Comparison of ENCODE assay signal across 8 mouse cellular contexts in the genomic region with DNA sequence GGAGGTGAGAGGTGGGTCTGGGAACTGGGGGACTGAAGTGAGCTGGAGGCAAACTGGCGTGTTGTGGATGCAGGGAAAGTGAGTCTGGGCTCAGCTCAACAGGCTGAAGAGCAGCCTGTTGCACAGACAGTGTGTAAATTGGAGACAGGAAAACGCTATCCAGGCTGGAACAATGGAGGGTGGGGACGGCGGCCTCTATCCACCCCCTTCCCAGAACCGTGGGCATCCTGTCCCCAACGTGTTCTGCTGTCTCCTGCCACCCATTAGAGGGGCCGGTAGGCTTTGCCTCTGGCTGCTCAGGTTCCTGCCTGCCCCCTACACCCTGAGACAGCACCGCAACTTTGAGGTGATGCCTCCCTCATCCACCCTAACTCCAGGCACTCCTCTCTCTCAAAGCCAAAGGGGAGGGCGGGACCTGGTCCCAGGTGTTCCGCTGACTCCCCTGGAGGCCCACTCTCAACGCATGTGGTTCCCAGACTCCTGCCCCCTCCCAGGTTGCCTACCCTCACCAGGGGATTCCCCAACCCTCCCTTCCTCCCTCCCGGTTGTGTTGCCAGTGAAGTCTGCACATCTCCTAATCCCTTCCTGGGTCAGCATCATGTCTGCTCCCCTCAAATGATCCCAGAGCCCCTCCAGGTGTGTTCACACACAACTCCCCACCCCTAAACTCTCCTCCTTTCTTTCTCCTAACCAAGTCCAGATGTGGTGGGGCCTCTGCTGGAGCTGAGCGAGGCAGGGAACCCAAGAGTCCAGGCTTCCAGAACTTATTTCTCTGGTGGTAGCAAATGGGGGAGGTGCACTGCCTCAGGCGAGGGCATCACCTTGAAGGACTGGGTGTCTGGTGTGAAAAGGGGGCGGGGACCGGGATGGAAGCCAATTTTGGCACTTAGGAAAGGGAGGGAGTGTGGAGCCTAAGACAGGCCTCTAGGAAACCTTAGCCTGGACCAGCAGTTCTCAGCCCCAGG. TPM values are rescaled to one million over a fixed set of nuclear protein-coding genes. Genes with fewer than 3 reads are reported as not detected.
DNase-seq lines count a peak whose midpoint lies in the region; ATAC-seq lines count a peak whose summit lies in the region.

No protein-coding gene starts in this region.

- peak; percentile 91 for DNase-seq in ES-CJ7 (ENCODE audit: low read depth, low spot score)
- DNase-seq in embryonic facial prominence, embryonic 10.5 days (ENCODE audit: low spot score) = peak; percentile 57
- peak; percentile 56 to 71 for DNase-seq in heart, postnatal 14 days
- peak; percentile 77 to 81 for DNase-seq in kidney, postnatal 4 days
- DNase-seq in midbrain, embryonic 14.5 days = peak; percentile 18
- no peak for DNase-seq in cerebellum, adult 11-12 months
- DNase-seq in layer of hippocampus, adult 8-10 months (ENCODE audit: low spot score in 2 of 2) = no peak

- peak overlapping the region; percentile 3; the same call in 1 of the 2 replicates for H3K9ac ChIP-seq in midbrain, embryonic 14.5 days (replicated peaks; ENCODE audit: low read length)

- peaks cover 61% of the 10 kb centered on the region for H3K4me1 ChIP-seq in embryonic facial prominence, embryonic 10.5 days
- H3K4me1 ChIP-seq in midbrain, embryonic 14.5 days (ENCODE audit: control insufficient read depth, insufficient read depth, low read length) = peaks cover 29% of the 10 kb centered on the region

- H3K4me2 ChIP-seq in midbrain, embryonic 14.5 days (ENCODE audit: low read length) = peak overlapping the region; percentile 90

- ATAC-seq in midbrain, embryonic 14.5 days (ENCODE audit: low FRiP score, low TSS enrichment) = no peak
- no peak for ATAC-seq in megakaryocyte, adult 5-6 weeks (ENCODE audit: poor library complexity, severe bottlenecking)

- no peaks in the 10 kb centered on the region for H3K27me3 ChIP-seq in embryonic facial prominence, embryonic 10.5 days (replicated peaks; ENCODE audit: low read depth, poor library complexity, severe bottlenecking)
- peaks cover 8% of the 10 kb centered on the region; the same call in 1 of the 2 replicates for H3K27me3 ChIP-seq in midbrain, embryonic 14.5 days (ENCODE audit: control insufficient read depth, insufficient read depth, low read length)

- WGBS in embryonic facial prominence, embryonic 10.5 days = 10% methylated on average over 16 of the region's 16 CpGs
- WGBS in midbrain, embryonic 14.5 days = 21% methylated on average over 16 of the region's 16 CpGs

- H3K36me3 ChIP-seq in embryonic facial prominence, embryonic 10.5 days (replicated peaks) = peaks cover 52% of the 10 kb centered on the region
- H3K36me3 ChIP-seq in midbrain, embryonic 14.5 days (ENCODE audit: control insufficient read depth, insufficient read depth, low read length) = 0 out of 2 replicates have a peak, but pooled peaks cover 7% of the 10 kb centered on the region

- intact Hi-C loops in heart, postnatal 14 days (cut with DNase I) = loop anchor here (2.0 kb wide), 2 partner anchors 13 to 23 kb away; no protein-coding TSS in a partner anchor

- H3K9me3 ChIP-seq in embryonic facial prominence, embryonic 10.5 days = no peaks in the 10 kb centered on the region
- H3K9me3 ChIP-seq in midbrain, embryonic 14.5 days (ENCODE audit: control insufficient read depth, low read length) = no peaks in the 10 kb centered on the region

- peak overlapping the region; percentile 96 for H3K4me3 ChIP-seq in embryonic facial prominence, embryonic 10.5 days
- peak overlapping the region; percentile 55 for H3K4me3 ChIP-seq in midbrain, embryonic 14.5 days (replicated peaks; ENCODE audit: low read depth, low read length)

- H3K27ac ChIP-seq in embryonic facial prominence, embryonic 10.5 days (replicated peaks) = peak overlapping the region; percentile 99
- H3K27ac ChIP-seq in midbrain, embryonic 14.5 days (replicated peaks; ENCODE audit: low read depth, low read length) = no peak overlapping the region

RNA-seq across cellular contexts. Expression of gene Ephb4, which starts 2.4 kb away (rescaled TPM):
- 53.6 and 56.8 TPM in 2 replicates for polyA plus RNA-seq in embryonic facial prominence, embryonic 10.5 days (2016; fragmentation: Nextera tagmentation; extraction: Ambion mirVana)
- 10 to 100 TPM; 77.5 to 83.7 TPM for total RNA-seq in heart, postnatal 14 days (2021)
- polyA plus RNA-seq in midbrain, embryonic 14.5 days (2014; fragmentation: Nextera tagmentation; extraction: Ambion mirVana) = 3.4 and 8.5 TPM in 2 replicates
- 0.16 TPM in 1 of 2 replicates, not detected in the other for total RNA-seq in megakaryocyte, adult 5-6 weeks (2015)
- total RNA-seq in megakaryocyte, adult 5-6 weeks (2017) = not detected in 2 replicates
- 1 to 10 TPM; 5.6 to 7.2 (median 5.9) TPM for total RNA-seq in layer of hippocampus, adult 8-10 months (2022)

RNA-seq across cellular contexts. Expression of gene Slc12a9, which starts 18.9 kb away (rescaled TPM):
- polyA plus RNA-seq in embryonic facial prominence, embryonic 10.5 days (2016; fragmentation: Nextera tagmentation; extraction: Ambion mirVana) = 12.6 and 13.4 TPM in 2 replicates
- total RNA-seq in heart, postnatal 14 days (2021) = 1 to 10 TPM; 3.8 to 5.4 TPM
- 17.1 and 18.6 TPM in 2 replicates for polyA plus RNA-seq in midbrain, embryonic 14.5 days (2014; fragmentation: Nextera tagmentation; extraction: Ambion mirVana)
- total RNA-seq in megakaryocyte, adult 5-6 weeks (2015) = 12.8 and 13.4 TPM in 2 replicates
- 20.9 and 21.6 TPM in 2 replicates for total RNA-seq in megakaryocyte, adult 5-6 weeks (2017)
- 10 to 100 TPM; 25.6 to 37.8 (median 32.0) TPM for total RNA-seq in layer of hippocampus, adult 8-10 months (2022)

RNA-seq across cellular contexts. Expression of gene Trip6, which starts 38.1 kb away (rescaled TPM):
- polyA plus RNA-seq in embryonic facial prominence, embryonic 10.5 days (2016; fragmentation: Nextera tagmentation; extraction: Ambion mirVana) = 73.1 and 76.2 TPM in 2 replicates
- 10 to 100 TPM; 14.2 to 14.3 TPM for total RNA-seq in heart, postnatal 14 days (2021)
- 12.0 and 12.9 TPM in 2 replicates for polyA plus RNA-seq in midbrain, embryonic 14.5 days (2014; fragmentation: Nextera tagmentation; extraction: Ambion mirVana)
- total RNA-seq in megakaryocyte, adult 5-6 weeks (2015) = 4.1 and 4.2 TPM in 2 replicates
- 2.1 and 2.9 TPM in 2 replicates for total RNA-seq in megakaryocyte, adult 5-6 weeks (2017)
- total RNA-seq in layer of hippocampus, adult 8-10 months (2022) = 1 to 10 TPM; 6.1 to 8.0 (median 6.7) TPM

RNA-seq across cellular contexts. Expression of gene Srrt, which starts 44.8 kb away (rescaled TPM):
- 191 and 214 TPM in 2 replicates for polyA plus RNA-seq in embryonic facial prominence, embryonic 10.5 days (2016; fragmentation: Nextera tagmentation; extraction: Ambion mirVana)
- 10 to 100 TPM; 84.2 to 84.8 TPM for total RNA-seq in heart, postnatal 14 days (2021)
- polyA plus RNA-seq in midbrain, embryonic 14.5 days (2014; fragmentation: Nextera tagmentation; extraction: Ambion mirVana) = 82.0 and 95.9 TPM in 2 replicates
- 71.9 and 97.1 TPM in 2 replicates for total RNA-seq in megakaryocyte, adult 5-6 weeks (2015)
- total RNA-seq in megakaryocyte, adult 5-6 weeks (2017) = 158 and 222 TPM in 2 replicates
- 100 to 1,000 TPM; 220 to 278 (median 242) TPM for total RNA-seq in layer of hippocampus, adult 8-10 months (2022)

RNA-seq across cellular contexts. Expression of gene Ufsp1, which starts 57.9 kb away (rescaled TPM):
- 7.8 and 8.3 TPM in 2 replicates for polyA plus RNA-seq in embryonic facial prominence, embryonic 10.5 days (2016; fragmentation: Nextera tagmentation; extraction: Ambion mirVana)
- total RNA-seq in heart, postnatal 14 days (2021) = 1 to 10 TPM; 6.7 to 8.5 TPM
- polyA plus RNA-seq in midbrain, embryonic 14.5 days (2014; fragmentation: Nextera tagmentation; extraction: Ambion mirVana) = 13.7 and 18.3 TPM in 2 replicates
- total RNA-seq in megakaryocyte, adult 5-6 weeks (2015) = 0.18 and 1.4 TPM in 2 replicates
- total RNA-seq in megakaryocyte, adult 5-6 weeks (2017) = 0.24 and 0.59 TPM in 2 replicates
- total RNA-seq in layer of hippocampus, adult 8-10 months (2022) = 10 to 100 TPM in 3 of 4 experiments, 1 to 10 TPM in 1; 7.4 to 14.7 (median 12.7) TPM

Comparison
In these comparisons a context has a peak if more than half of its experiments do, and no peak if none do; other contexts are left out.
1. DNase-seq: peak in ES-CJ7 (single experiment), embryonic facial prominence, embryonic 10.5 days (single experiment), heart, postnatal 14 days (2 of 2), kidney, postnatal 4 days (2 of 2) and midbrain, embryonic 14.5 days (single experiment); none in cerebellum, adult 11-12 months (single experiment) and layer of hippocampus, adult 8-10 months (0 of 2).
2. RNA of gene Ephb4, which starts 2.4 kb away (total RNA-seq): 77.5 to 83.7 TPM in heart, postnatal 14 days; 5.6 to 7.2 TPM in layer of hippocampus, adult 8-10 months and 0.16 TPM in megakaryocyte, adult 5-6 weeks; every median in the first group is over 4 times any median in the second.